Mouse (Mus musculus): Measurements from ENCODE around the gene Zwint.

The Zwint gene

GRCm38 (mm10) chr10:72654270-72655016 is at the start of gene Zwint:
Gene Zwint (plus strand): TSS chr10:72654845.
- CTCF ChIA-PET = no interaction called here
- POLR2A ChIA-PET = interaction anchor here (0.6 to 4.3 kb wide), 28 partner anchors 9 to 1206 kb away, joined by 3 to 56 read pairs (median 4); no protein-coding TSS in a partner anchor

GRCm38 (mm10) chr10:72613125-72613915 is 41.3 kb upstream of the Zwint start:
- CTCF ChIA-PET = no interaction called here
- POLR2A ChIA-PET = interaction anchor here in 1 of 4 experiments (0.6 kb wide), 1 partner anchor 8 kb away, joined by 4 read pairs; no protein-coding TSS in a partner anchor

- CTCF ChIA-PET = no interaction called here
Measured at GRCm38 (mm10) chr10:72616153-72616552, 38.5 kb upstream of the Zwint start.

GRCm38 (mm10) chr10:72620527-72620926 is 34.1 kb upstream of the Zwint start:
- CTCF ChIA-PET = no interaction called here
- POLR2A ChIA-PET = interaction anchor here in 1 of 4 experiments (1.5 kb wide), 1 partner anchor 32 kb away, joined by 3 read pairs; no protein-coding TSS in a partner anchor

More at GRCm38 (mm10) chr10:72616153-72616552, 38.5 kb upstream of the Zwint start:
- POLR2A ChIA-PET = no interaction called here

GRCm38 (mm10) chr10:72623561-72623960 is 31.1 kb upstream of the Zwint start:
- CTCF ChIA-PET = no interaction called here

GRCm38 (mm10) chr10:72634125-72634524 is 20.5 kb upstream of the Zwint start:
- ChIA-PET POLR2A (interaction anchor here in 2 of 4 experiments (0.9 to 1.6 kb wide), 2 partner anchors 20 kb away, joined by 3 to 5 read pairs; partner anchors contain the start of gene Zwint (in 2 of the 2)), CTCF (no interaction called here)

More at GRCm38 (mm10) chr10:72623561-72623960, 31.1 kb upstream of the Zwint start:
- POLR2A ChIA-PET = interaction anchor here in 1 of 4 experiments (1.0 kb wide), 1 partner anchor 95 kb away, joined by 3 read pairs; no protein-coding TSS in a partner anchor

- CTCF ChIA-PET = no interaction called here
- POLR2A ChIA-PET = interaction anchor here in 2 of 4 experiments (0.6 to 1.6 kb wide), 10 partner anchors 12 to 324 kb away, joined by 3 to 6 read pairs (median 3); no protein-coding TSS in a partner anchor
Measured at GRCm38 (mm10) chr10:72650867-72651266, 3.8 kb upstream of the Zwint start.

GRCm38 (mm10) chr10:72653797-72654196 is 848 bp upstream of the Zwint start:
- ChIA-PET CTCF (no interaction called here), POLR2A (interaction anchor here (0.9 to 4.3 kb wide), 12 partner anchors 9 to 32 kb away, joined by 3 to 56 read pairs (median 8); no protein-coding TSS in a partner anchor)

GRCm38 (mm10) chr10:72655017-72655509 is 418 bp downstream of the Zwint start:
- ChIA-PET CTCF (no interaction called here), POLR2A (interaction anchor here in 3 of 4 experiments (0.6 to 4.3 kb wide), 25 partner anchors 8 to 1207 kb away, joined by 3 to 56 read pairs (median 4); no protein-coding TSS in a partner anchor)

- POLR2A ChIA-PET = interaction anchor here in 1 of 4 experiments (1.5 kb wide), 1 partner anchor 22 kb away, joined by 3 read pairs; no protein-coding TSS in a partner anchor
Measured at GRCm38 (mm10) chr10:72659198-72659597, 4.6 kb downstream of the Zwint start.

GRCm38 (mm10) chr10:72660350-72660749 is 5.7 kb downstream of the Zwint start:
- CTCF ChIA-PET = no interaction called here

More at GRCm38 (mm10) chr10:72659198-72659597, 4.6 kb downstream of the Zwint start:
- CTCF ChIA-PET = no interaction called here

GRCm38 (mm10) chr10:72667856-72668255 is 13.2 kb downstream of the Zwint start:
- ChIA-PET POLR2A (interaction anchor here (0.8 to 7.1 kb wide), 5 partner anchors 12 to 14 kb away, joined by 3 to 56 read pairs (median 8); partner anchors contain the start of gene Zwint (in 3 of the 4)), CTCF (interaction anchor here in 1 of 4 experiments (0.6 kb wide), 1 partner anchor 242 kb away, joined by 3 read pairs; no protein-coding TSS in a partner anchor)

More at GRCm38 (mm10) chr10:72660350-72660749, 5.7 kb downstream of the Zwint start:
- POLR2A ChIA-PET = interaction anchor here in 1 of 4 experiments (1.2 kb wide), 1 partner anchor 9 kb away, joined by 3 read pairs; no protein-coding TSS in a partner anchor

- CTCF ChIA-PET = no interaction called here
- POLR2A ChIA-PET = interaction anchor here in 2 of 4 experiments (1.0 to 7.1 kb wide), 4 partner anchors 12 to 95 kb away, joined by 3 to 56 read pairs (median 7); partner anchors contain the start of gene Zwint (in 2 of the 2)
Measured at GRCm38 (mm10) chr10:72669086-72669485, 14.4 kb downstream of the Zwint start.

- POLR2A ChIA-PET = interaction anchor here in 1 of 4 experiments (0.8 to 1.3 kb wide), 3 partner anchors 14 to 20 kb away, joined by 3 read pairs; no protein-coding TSS in a partner anchor
Measured at GRCm38 (mm10) chr10:72675971-72676370, 21.3 kb downstream of the Zwint start.

GRCm38 (mm10) chr10:72676550-72676949 is 21.9 kb downstream of the Zwint start:
- ChIA-PET CTCF (no interaction called here), POLR2A (interaction anchor here in 1 of 4 experiments (0.8 to 1.3 kb wide), 4 partner anchors 15 to 21 kb away, joined by 3 read pairs; no protein-coding TSS in a partner anchor)

More at GRCm38 (mm10) chr10:72675971-72676370, 21.3 kb downstream of the Zwint start:
- CTCF ChIA-PET = no interaction called here

GRCm38 (mm10) chr10:72679086-72679485 is 24.4 kb downstream of the Zwint start:
- ChIA-PET POLR2A (interaction anchor here in 2 of 4 experiments (1.1 to 2.5 kb wide), 2 partner anchors 9 to 25 kb away, joined by 3 to 9 read pairs; partner anchors contain the start of gene Zwint (in 1 of the 2)), CTCF (interaction anchor here in 1 of 4 experiments (0.6 kb wide), 1 partner anchor 557 kb away, joined by 10 read pairs; no protein-coding TSS in a partner anchor)

- ChIA-PET CTCF (no interaction called here), POLR2A (no interaction called here)
Measured at GRCm38 (mm10) chr10:72701092-72701491, 46.4 kb downstream of the Zwint start.

GRCm38 (mm10) chr10:72713754-72714153 is 59.1 kb downstream of the Zwint start:
- CTCF ChIA-PET = no interaction called here

More at GRCm38 (mm10) chr10:72713754-72714153, 59.1 kb downstream of the Zwint start:
- POLR2A ChIA-PET = no interaction called here
